Mouse (Mus musculus) cerebellum, adult 2 months (tissue): ENCODE results near the gene Sesn1.

Experiments
- CTCF ChIP-seq: fragments of 200-500 bp; IDR thresholded peaks from 2 replicates; pipeline ENCODE4 v1.5.1; 2011; ENCODE audit warnings: low read depth, mild to moderate bottlenecking, control low read depth, low read length, moderate library complexity, borderline replicate concordance; ENCODE audit not compliant: insufficient read depth
- POLR2A ChIP-seq: fragments of 200-500 bp; IDR thresholded peaks from 2 replicates; pipeline ENCODE4 v1.6.1; 2011; ENCODE audit warnings: low read length, control low read depth, borderline replicate concordance; ENCODE audit not compliant: insufficient read depth

- no peak for TF ChIP-seq POLR2A
- no peak for TF ChIP-seq CTCF
Measured at GRCm38 (mm10) chr10:41891312-41891711, 81.6 kb downstream of the Sesn1 start.
